In genomic region chr17:86988601-86989184, GRCm38 (mm10) we compare ENCODE assay signal across 11 mouse cellular contexts. TPM values are rescaled to one million over a fixed set of nuclear protein-coding genes. Genes with fewer than 3 reads are reported as not detected.
DNase-seq lines count a peak whose midpoint lies in the region; ATAC-seq and TF ChIP-seq lines count a peak whose summit lies in the region.
"Had no signal": no experiment of that assay in that cellular context is flagged by ENCODE, and none has a peak within 500 bp of the region (broad histone marks: within the 10 kb centered on the region; RNA-seq: fewer than 3 reads in every experiment).

No protein-coding gene starts in this region.

- no peaks in the 10 kb centered on the region for H3K27me3 ChIP-seq in kidney, adult 2 months (replicated peaks; ENCODE audit: control insufficient read depth, insufficient read depth, low read length)
- no peaks in the 10 kb centered on the region for H3K27me3 ChIP-seq in midbrain, embryonic 14.5 days (ENCODE audit: control insufficient read depth, insufficient read depth, low read length)
- H3K27me3 ChIP-seq: neural tube, embryonic 12.5 days; Patski had no signal

- H3K9me3 ChIP-seq in midbrain, embryonic 14.5 days (ENCODE audit: control insufficient read depth, low read length) = no peaks in the 10 kb centered on the region
- H3K9me3 ChIP-seq: neural tube, embryonic 12.5 days had no signal

- no peak for TF ChIP-seq POLR2A in kidney, adult 2 months (IDR thresholded peaks at IDR 0.05; ENCODE audit: low read depth, low read length)

- peaks cover 7% of the 10 kb centered on the region; the same call in 1 of the 2 replicates for H3K4me1 ChIP-seq in kidney, adult 2 months (ENCODE audit: control insufficient read depth, insufficient read depth, low read length)
- peaks cover 12% of the 10 kb centered on the region for H3K4me1 ChIP-seq in midbrain, embryonic 14.5 days (ENCODE audit: control insufficient read depth, insufficient read depth, low read length)

- WGBS in kidney, adult 2 months = 59% methylated on average over 6 of the region's 6 CpGs
- WGBS in midbrain, embryonic 14.5 days = 21% methylated on average over 6 of the region's 6 CpGs

- H3K9ac ChIP-seq in midbrain, embryonic 14.5 days (replicated peaks; ENCODE audit: low read length) = no peak overlapping the region
- H3K9ac ChIP-seq: neural tube, embryonic 12.5 days had no signal

- DNase-seq in kidney, postnatal 10 days = peak; percentile 60
- DNase-seq in kidney, adult 2 months = no peak
- peak; percentile 65 for DNase-seq in T-cell, adult 2 months (ENCODE audit: low spot score)
- peak; percentile 49 for DNase-seq in gastrocnemius, postnatal 10 days
- peak; percentile 51 for DNase-seq in midbrain, embryonic 14.5 days
- DNase-seq in cerebellum, adult 18-20 months = no peak
- DNase-seq in kidney, adult 18-20 months = no peak

- peak; percentile 76 for ATAC-seq in midbrain, embryonic 14.5 days (ENCODE audit: low FRiP score, low TSS enrichment)
- ATAC-seq: Patski had no signal

- no peak overlapping the region for H3K27ac ChIP-seq in kidney, adult 2 months (ENCODE audit: insufficient read depth, low read depth, low read length)
- H3K27ac ChIP-seq in midbrain, embryonic 14.5 days (replicated peaks; ENCODE audit: low read depth, low read length) = no peak overlapping the region
- H3K27ac ChIP-seq: neural tube, embryonic 12.5 days had no signal

- H3K36me3 ChIP-seq in kidney, adult 2 months (ENCODE audit: control insufficient read depth, insufficient read depth, low read length) = no peaks in the 10 kb centered on the region
- no peaks in the 10 kb centered on the region for H3K36me3 ChIP-seq in midbrain, embryonic 14.5 days (ENCODE audit: control insufficient read depth, insufficient read depth, low read length)
- H3K36me3 ChIP-seq: neural tube, embryonic 12.5 days had no signal

- no peak overlapping the region for H3K4me3 ChIP-seq in kidney, adult 2 months (ENCODE audit: insufficient read depth, low read depth, low read length)
- H3K4me3 ChIP-seq in midbrain, embryonic 14.5 days (replicated peaks; ENCODE audit: low read depth, low read length) = no peak overlapping the region
- H3K4me3 ChIP-seq: neural tube, embryonic 12.5 days had no signal

- no peak overlapping the region for H3K4me2 ChIP-seq in midbrain, embryonic 14.5 days (ENCODE audit: low read length)
- H3K4me2 ChIP-seq: neural tube, embryonic 12.5 days had no signal

- no peak for TF ChIP-seq CTCF in kidney, adult 2 months (conservative IDR thresholded peaks at IDR 0.05; ENCODE audit: insufficient read depth, insufficient read length, low read depth, low read length)

RNA-seq across cellular contexts. Expression of gene Rhoq, which starts 25.8 kb away (rescaled TPM):
- polyA plus RNA-seq in kidney, adult 2 months (2012; rRNA removed) = 27.1 and 30.8 TPM in 2 replicates
- 100 to 1,000 TPM; 145 to 153 TPM for total RNA-seq in gastrocnemius, postnatal 10 days (2021)
- 7.4 and 9.6 TPM in 2 replicates for polyA plus RNA-seq in midbrain, embryonic 14.5 days (2014; fragmentation: Nextera tagmentation; extraction: Ambion mirVana)

RNA-seq across cellular contexts. Expression of gene Pigf, which starts 36.5 kb away (rescaled TPM):
- polyA plus RNA-seq in kidney, adult 2 months (2012; rRNA removed) = 8.6 and 11.7 TPM in 2 replicates
- total RNA-seq in gastrocnemius, postnatal 10 days (2021) = 1 to 10 TPM; 3.8 to 4.1 TPM
- polyA plus RNA-seq in midbrain, embryonic 14.5 days (2014; fragmentation: Nextera tagmentation; extraction: Ambion mirVana) = 38.0 and 42.6 TPM in 2 replicates

RNA-seq across cellular contexts. Expression of gene Cript, which starts 36.7 kb away (rescaled TPM):
- polyA plus RNA-seq in kidney, adult 2 months (2012; rRNA removed) = 15.8 and 30.6 TPM in 2 replicates
- 10 to 100 TPM; 26.3 to 29.2 TPM for total RNA-seq in gastrocnemius, postnatal 10 days (2021)
- polyA plus RNA-seq in midbrain, embryonic 14.5 days (2014; fragmentation: Nextera tagmentation; extraction: Ambion mirVana) = 246 and 249 TPM in 2 replicates

RNA-seq across cellular contexts. Expression of gene Atp6v1e2, which starts 41.0 kb away (rescaled TPM):
- not detected in 2 replicates for polyA plus RNA-seq in kidney, adult 2 months (2012; rRNA removed)
- not detected for total RNA-seq in gastrocnemius, postnatal 10 days (2021)
- not detected in 2 replicates for polyA plus RNA-seq in midbrain, embryonic 14.5 days (2014; fragmentation: Nextera tagmentation; extraction: Ambion mirVana)
- total RNA-seq: granulocyte monocyte progenitor cell, adult 5-6 weeks; left cerebral cortex, postnatal 10 days had no signal
- polyA plus RNA-seq: neural tube, embryonic 12.5 days; Patski had no signal

Comparison
In these comparisons a context has a peak if more than half of its experiments do, and no peak if none do; other contexts are left out.
1. DNase-seq: peak in kidney, postnatal 10 days (single experiment), T-cell, adult 2 months (single experiment), gastrocnemius, postnatal 10 days (single experiment) and midbrain, embryonic 14.5 days (single experiment); none in kidney, adult 2 months (single experiment), cerebellum, adult 18-20 months (0 of 2) and kidney, adult 18-20 months (single experiment).